Mouse (Mus musculus): ENCODE measurements around the gene BC005537.

GRCm38 (mm10) chr13:24762254-24762653, 39.2 kb upstream of the BC005537 start:
- no peak for TF ChIP-seq CTCF (IDR thresholded peaks at IDR 0.05; ENCODE audit: extremely low read depth, insufficient read depth, low read length)
- no peak for TF ChIP-seq POLR2A (IDR thresholded peaks at IDR 0.05; ENCODE audit: extremely low read depth, insufficient read depth, low read length)
